Mouse (Mus musculus): Measurements from ENCODE around the gene Pcbp4. TPM values are rescaled to one million over a fixed set of nuclear protein-coding genes. Genes with fewer than 3 reads are reported as not detected.
A peak's percentile ranks its signal among the peaks of the same experiment; 100 is the strongest.

Pcbp4 gene
- total RNA-seq, 2 experiments from 2014 or later: 181 to 197 TPM

- intact Hi-C loops (cut with DNase I): no loop called here
- DNase-seq (ENCODE audit: low spot score in 2 of 2): no peak
Measured at GRCm38 (mm10) chr9:106436566-106436965, 16.5 kb upstream of the Pcbp4 start.

GRCm38 (mm10) chr9:106442680-106443079 is 10.4 kb upstream of the Pcbp4 start:
- DNase-seq (ENCODE audit: low spot score in 2 of 2): no peak
- intact Hi-C loops (cut with DNase I): no loop called here

- no peak for DNase-seq (ENCODE audit: low spot score in 2 of 2)
- intact Hi-C loops (cut with DNase I): no loop called here
Measured at GRCm38 (mm10) chr9:106444836-106445235, 8.3 kb upstream of the Pcbp4 start.

GRCm38 (mm10) chr9:106447348-106447747 is 5.7 kb upstream of the Pcbp4 start, which contains the start of the genes Abhd14b and Abhd14a:
Abhd14b (plus strand) TSS chr9:106447459.
Abhd14a (minus strand) TSS chr9:106447678.
- DNase-seq (ENCODE audit: low spot score in 2 of 2): peak; percentile 91 to 93
- intact Hi-C loops (cut with DNase I): no loop called here

- no peak for DNase-seq (ENCODE audit: low spot score in 2 of 2)
- intact Hi-C loops (cut with DNase I): loop anchor here (2.0 kb wide), 1 partner anchor 29 kb away; the partner anchor contains the start of gene Parp3
Measured at GRCm38 (mm10) chr9:106447951-106448350, 5.1 kb upstream of the Pcbp4 start.

GRCm38 (mm10) chr9:106448498-106449031 is 4.5 kb upstream of the Pcbp4 start:
- DNase-seq (ENCODE audit: low spot score in 2 of 2): peak; percentile 72 to 74
- intact Hi-C loops (cut with DNase I): loop anchor here (2.0 kb wide), 1 partner anchor 28 kb away; the partner anchor contains the start of gene Parp3

- intact Hi-C loops (cut with DNase I): loop anchor here (2.0 kb wide), 1 partner anchor 27 kb away; the partner anchor contains the start of gene Parp3
- no peak for DNase-seq (ENCODE audit: low spot score in 2 of 2)
Measured at GRCm38 (mm10) chr9:106449947-106450346, 3.1 kb upstream of the Pcbp4 start.

GRCm38 (mm10) chr9:106450661-106451060 is 2.4 kb upstream of the Pcbp4 start:
- DNase-seq (ENCODE audit: low spot score in 2 of 2): no peak
- intact Hi-C loops (cut with DNase I): no loop called here

GRCm38 (mm10) chr9:106451298-106451697 is 1.8 kb upstream of the Pcbp4 start:
- no peak for DNase-seq (ENCODE audit: low spot score in 2 of 2)
- intact Hi-C loops (cut with DNase I): no loop called here

GRCm38 (mm10) chr9:106451899-106452298 is 1.2 kb upstream of the Pcbp4 start:
- intact Hi-C loops (cut with DNase I): no loop called here

GRCm38 (mm10) chr9:106452351-106452750 is 740 bp upstream of the Pcbp4 start:
- DNase-seq (ENCODE audit: low spot score in 2 of 2): no peak
- intact Hi-C loops (cut with DNase I): no loop called here

More at GRCm38 (mm10) chr9:106451899-106452298, 1.2 kb upstream of the Pcbp4 start:
- no peak for DNase-seq (ENCODE audit: low spot score in 2 of 2)

GRCm38 (mm10) chr9:106452821-106453220 is 270 bp upstream of the Pcbp4 start:
- intact Hi-C loops (cut with DNase I): no loop called here
- no peak for DNase-seq (ENCODE audit: low spot score in 2 of 2)

GRCm38 (mm10) chr9:106454071-106454761 is 1.1 kb downstream of the Pcbp4 start:
- no peak for DNase-seq (ENCODE audit: low spot score in 2 of 2)
- intact Hi-C loops (cut with DNase I): no loop called here

GRCm38 (mm10) chr9:106454888-106455681 is 2.0 kb downstream of the Pcbp4 start:
- peak in 1 of 2 experiments; percentile 47 for DNase-seq (ENCODE audit: low spot score in 2 of 2)
- intact Hi-C loops (cut with DNase I): no loop called here

- intact Hi-C loops (cut with DNase I): no loop called here
- DNase-seq (ENCODE audit: low spot score in 2 of 2): no peak
Measured at GRCm38 (mm10) chr9:106456325-106457162, 3.5 kb downstream of the Pcbp4 start.

GRCm38 (mm10) chr9:106457163-106457559 is 4.1 kb downstream of the Pcbp4 start:
- intact Hi-C loops (cut with DNase I): no loop called here
- DNase-seq (ENCODE audit: low spot score in 2 of 2): no peak

GRCm38 (mm10) chr9:106457920-106458319 is 4.8 kb downstream of the Pcbp4 start:
- intact Hi-C loops (cut with DNase I): no loop called here
- no peak for DNase-seq (ENCODE audit: low spot score in 2 of 2)

- intact Hi-C loops (cut with DNase I): no loop called here
- no peak for DNase-seq (ENCODE audit: low spot score in 2 of 2)
Measured at GRCm38 (mm10) chr9:106459946-106460345, 6.9 kb downstream of the Pcbp4 start.

- DNase-seq (ENCODE audit: low spot score in 2 of 2): no peak
- intact Hi-C loops (cut with DNase I): no loop called here
Measured at GRCm38 (mm10) chr9:106460401-106461025, 7.4 kb downstream of the Pcbp4 start.

Measured in left cerebral cortex, postnatal 36 days (tissue).